Mouse (Mus musculus) MEL (cell line): Measurements from ENCODE around the gene Dcps. TPM values are rescaled to one million over a fixed set of nuclear protein-coding genes. Genes with fewer than 3 reads are reported as not detected.
"Not testable (repeated sequence)": the region's sequence is repeated elsewhere in the genome, so short reads cannot be mapped to it uniquely, and the experiment has no call there.

Experiments used
- DNase-seq: peaks from one replicate; pipeline ENCODE4 v3.0.0; 2011; ENCODE audit warnings: low read depth, low spot score
- H3K27ac ChIP-seq: 2 replicates; pipeline ENCODE4 v1.5.1; 2012; ENCODE audit warnings: low read depth, mild to moderate bottlenecking, control low read depth, low read length, moderate library complexity; ENCODE audit not compliant: control insufficient read depth
- H3K27me3 ChIP-seq, 2 experiments: fragments of 150-350 bp in 1 of 2; sonication (generic) in 1 of 2; 2 replicates each; pipeline ENCODE4 v1.6.1; 2012; ENCODE audit warnings: low read length in 2 of 2, mild to moderate bottlenecking in 2 of 2, improper control_type of control experiment in 1 of 2, moderate library complexity in 1 of 2; ENCODE audit not compliant: insufficient read depth in 2 of 2, control insufficient read depth in 1 of 2
- H3K36me3 ChIP-seq, 2 experiments: 2 replicates each; pipeline ENCODE4 v1.6.1; 2012 to 2014; ENCODE audit warnings: low read length in 2 of 2, improper control_type of control experiment in 1 of 2, inconsistent platforms in 1 of 2, mild to moderate bottlenecking in 1 of 2; ENCODE audit not compliant: insufficient read depth in 2 of 2, control insufficient read depth in 1 of 2
- H3K4me1 ChIP-seq, 2 experiments: fragments of 150-350 bp in 1 of 2; sonication (generic) in 1 of 2; 2 replicates each; pipeline ENCODE4 v1.6.1; 2012; ENCODE audit warnings: low read length in 2 of 2, improper control_type of control experiment in 1 of 2, mild to moderate bottlenecking in 1 of 2; ENCODE audit not compliant: insufficient read depth in 2 of 2, control insufficient read depth in 1 of 2
- H3K4me3 ChIP-seq, 2 experiments: fragments of 150-350 bp in 1 of 2; sonication (generic) in 1 of 2; 2 replicates each; pipeline ENCODE4 v1.5.1; 2012; ENCODE audit warnings: low read depth in 2 of 2, low read length in 2 of 2, mild to moderate bottlenecking in 2 of 2, moderate library complexity in 2 of 2, control low read depth in 1 of 2, improper control_type of control experiment in 1 of 2; ENCODE audit not compliant: control insufficient read depth in 1 of 2, insufficient read depth in 1 of 2
- H3K79me2 ChIP-seq: 2 replicates; pipeline ENCODE4 v1.6.1; 2012; ENCODE audit warnings: mild to moderate bottlenecking, low read length, moderate library complexity; ENCODE audit not compliant: control insufficient read depth, poor library complexity, insufficient read depth
- H3K9ac ChIP-seq: 2 replicates; pipeline ENCODE4 v1.6.1; 2012; ENCODE audit warnings: low read depth, mild to moderate bottlenecking, control low read depth, low read length, moderate library complexity; ENCODE audit not compliant: control insufficient read depth, poor library complexity, severe bottlenecking
- H3K9me3 ChIP-seq: fragments of 150-350 bp; sonication (generic); replicated peaks from 2 replicates; pipeline ENCODE4 v1.6.1; 2012; ENCODE audit warnings: mild to moderate bottlenecking, low read length, improper control_type of control experiment, moderate library complexity; ENCODE audit not compliant: insufficient read depth
- E2F4 ChIP-seq: IDR thresholded peaks from 2 replicates; pipeline ENCODE4 v1.6.1; 2011; ENCODE audit warnings: low read depth, low read length, improper control_type of control experiment, borderline replicate concordance
- ELF1 ChIP-seq: IDR thresholded peaks from 2 replicates; pipeline ENCODE4 v1.6.1; 2014; ENCODE audit warnings: low read depth, mild to moderate bottlenecking, inconsistent platforms, low read length, improper control_type of control experiment, moderate library complexity
- EP300 ChIP-seq, 2 experiments: IDR thresholded peaks; 2 replicates each; pipeline ENCODE4 v1.6.1; 2011; ENCODE audit warnings: improper control_type of control experiment in 2 of 2, low read length in 2 of 2, low read depth in 1 of 2, mild to moderate bottlenecking in 1 of 2
- MEF2A ChIP-seq: IDR thresholded peaks from 2 replicates; pipeline ENCODE4 v1.6.1; 2014; ENCODE audit warnings: low read depth, mild to moderate bottlenecking, inconsistent platforms, low read length, improper control_type of control experiment; ENCODE audit not compliant: poor library complexity, insufficient replicate concordance, severe bottlenecking; ENCODE audit errors: extremely low read depth
- POLR2A ChIP-seq, 2 experiments: IDR thresholded peaks; 2 replicates each; pipeline ENCODE4 v1.6.1; 2011 to 2012; ENCODE audit warnings: low read length in 2 of 2, mild to moderate bottlenecking in 2 of 2, control low read depth in 1 of 2, improper control_type of control experiment in 1 of 2, low read depth in 1 of 2, moderate library complexity in 1 of 2; ENCODE audit not compliant: control insufficient read depth in 1 of 2, insufficient read depth in 1 of 2, poor library complexity in 1 of 2
- SIN3A ChIP-seq: IDR thresholded peaks from 2 replicates; pipeline ENCODE4 v1.6.1; 2012; ENCODE audit warnings: low read length, improper control_type of control experiment, inconsistent platforms
- TBP ChIP-seq: IDR thresholded peaks from 2 replicates; pipeline ENCODE4 v1.8.0; 2011; ENCODE audit warnings: low read depth, low read length, improper control_type of control experiment
- USF1 ChIP-seq: IDR thresholded peaks from 2 replicates; pipeline ENCODE4 v1.6.1; 2014; ENCODE audit warnings: low read depth, mild to moderate bottlenecking, inconsistent platforms, low read length, improper control_type of control experiment, moderate library complexity
- ZKSCAN1 ChIP-seq: IDR thresholded peaks from 2 replicates; pipeline ENCODE4 v1.6.1; 2012; ENCODE audit warnings: low read depth, mild to moderate bottlenecking, inconsistent platforms, low read length, improper control_type of control experiment, moderate library complexity
- ZMIZ1 ChIP-seq: IDR thresholded peaks from 2 replicates; pipeline ENCODE4 v1.6.1; 2012; ENCODE audit warnings: low read depth, mild to moderate bottlenecking, inconsistent platforms, low read length, improper control_type of control experiment, moderate library complexity
- polyA plus RNA-seq, 2 experiments: library from polyadenylated mRNA; stranded (reverse) in 1 of 2; unstranded in 1 of 2; fragments of >175 nt in 1 of 2; fragments of >200 nt in 1 of 2; gene quantifications; 2 replicates each; pipeline versions ENCODE4 v1.2.1 to v1.2.4; 2012; ENCODE audit warnings: low replicate concordance in 2 of 2, low read depth in 1 of 2; ENCODE audit not compliant: insufficient read length in 2 of 2, insufficient read depth in 1 of 2, missing spikeins in 1 of 2
- total RNA-seq: library from RNA; depleted of rRNA; stranded (reverse); fragments of 300-350 nt; gene quantifications from 2 replicates; pipeline ENCODE4 v1.2.3, GENCODE M21; 2012

Gene Dcps
- total and polyA plus RNA-seq, 3 experiments = 54.3 to 115 TPM; not detected in 1

GRCm38 (mm10) chr9:35152923-35153322, 22.9 kb downstream of the Dcps start:
- Histone ChIP-seq H3K9ac (no peak overlapping the region), H3K27me3 (no peaks in the 10 kb centered on the region), H3K27ac (no peak overlapping the region), H3K79me2 (no peaks in the 10 kb centered on the region), H3K4me3 (no peak overlapping the region), H3K9me3 (no peaks in the 10 kb centered on the region), H3K36me3 (no peaks in the 10 kb centered on the region), H3K4me1 (no peaks in the 10 kb centered on the region)
- DNase-seq = no peak
- no peak for TF ChIP-seq E2F4

- not testable (repeated sequence) for H3K36me3 ChIP-seq, H3K27me3 ChIP-seq, H3K4me1 ChIP-seq, H3K27ac ChIP-seq, DNase-seq, H3K79me2 ChIP-seq, H3K4me3 ChIP-seq, H3K9ac ChIP-seq, H3K9me3 ChIP-seq
Observed at GRCm38 (mm10) chr9:35148822-35149221, 27.0 kb downstream of the Dcps start.

GRCm38 (mm10) chr9:35147261-35147660, 28.6 kb downstream of the Dcps start:
- not testable (repeated sequence) for H3K9ac ChIP-seq, H3K27me3 ChIP-seq, H3K4me1 ChIP-seq, H3K79me2 ChIP-seq, H3K36me3 ChIP-seq, H3K4me3 ChIP-seq, H3K27ac ChIP-seq, DNase-seq, H3K9me3 ChIP-seq

GRCm38 (mm10) chr9:35145829-35146228, 30.0 kb downstream of the Dcps start:
- H3K9me3 ChIP-seq = no peaks in the 10 kb centered on the region
- TF ChIP-seq ZKSCAN1 (no peak), ELF1 (no peak), USF1 (no peak), POLR2A (IDR thresholded peaks at IDR 0.05; ENCODE audit: control insufficient read depth in 1 of 2, insufficient read depth in 1 of 2, low read depth in 1 of 2, low read length in 2 of 2, poor library complexity in 1 of 2) (no peak), ZMIZ1 (no peak), SIN3A (no peak), EP300 (IDR thresholded peaks at IDR 0.05; ENCODE audit: low read depth in 1 of 2, low read length in 2 of 2) (no peak), MEF2A (no peak), TBP (no peak)
- TF ChIP-seq, all 39 proteins: peak for 0
- no peaks in the 10 kb centered on the region for H3K27me3 ChIP-seq
- no peaks in the 10 kb centered on the region for H3K36me3 ChIP-seq
- H3K27ac ChIP-seq = no peak overlapping the region
- no peaks in the 10 kb centered on the region for H3K4me1 ChIP-seq
- no peaks in the 10 kb centered on the region for H3K79me2 ChIP-seq
- H3K4me3 ChIP-seq = no peak overlapping the region
- DNase-seq = no peak
- H3K9ac ChIP-seq = no peak overlapping the region
